Mouse (Mus musculus) liver, embryonic 15.5 days (tissue): ENCODE results near the gene Mrpl22. TPM values are rescaled to one million over a fixed set of nuclear protein-coding genes. Genes with fewer than 3 reads are reported as not detected.

Source experiments
- ATAC-seq: fragments of 200-750 bp; cut with Nextera tagmentation; 2 replicates; pipeline ENCODE4 v1.8.0; 2017; ENCODE audit warnings: moderate number of reproducible peaks, mild to moderate bottlenecking, moderate library complexity; ENCODE audit not compliant: insufficient read depth
- H3K27ac ChIP-seq: fragments of 300-500 bp; sonication (generic); replicated peaks from 2 replicates; pipeline ENCODE4 v1.5.1; 2015; ENCODE audit warnings: mild to moderate bottlenecking, inconsistent platforms
- H3K27me3 ChIP-seq: fragments of 300-500 bp; sonication (generic); 2 replicates; pipeline ENCODE4 v1.6.1; 2015; ENCODE audit warnings: mild to moderate bottlenecking, inconsistent platforms
- H3K36me3 ChIP-seq: fragments of 300-500 bp; sonication (generic); replicated peaks from 2 replicates; pipeline ENCODE4 v1.6.1; 2015; ENCODE audit warnings: moderate library complexity, mild to moderate bottlenecking, inconsistent platforms
- H3K4me1 ChIP-seq: fragments of 300-500 bp; sonication (generic); replicated peaks from 2 replicates; pipeline ENCODE4 v1.6.1; 2015; ENCODE audit warnings: inconsistent platforms
- H3K4me2 ChIP-seq: fragments of 300-500 bp; sonication (generic); 2 replicates; pipeline ENCODE4 v1.6.1; 2015; ENCODE audit warnings: moderate library complexity, mild to moderate bottlenecking, inconsistent platforms
- H3K4me3 ChIP-seq: fragments of 300-500 bp; sonication (generic); replicated peaks from 2 replicates; pipeline ENCODE4 v1.5.1; 2015; ENCODE audit warnings: mild to moderate bottlenecking, inconsistent platforms
- H3K9ac ChIP-seq: fragments of 300-500 bp; sonication (generic); 2 replicates; pipeline ENCODE4 v1.6.1; 2015; ENCODE audit warnings: moderate library complexity, mild to moderate bottlenecking, inconsistent platforms
- H3K9me3 ChIP-seq: fragments of 300-500 bp; sonication (generic); replicated peaks from 2 replicates; pipeline ENCODE4 v1.6.1; 2016; ENCODE audit warnings: inconsistent platforms
- WGBS: fragments of 180-500 bp; shearing (Covaris S2); methylation state at CpG from one replicate; pipeline ENCODE4 v1.1.7; 2015; ENCODE audit warnings: mixed read lengths; ENCODE audit not compliant: insufficient replicate concordance; 5-methylcytosine and 5-hydroxymethylcytosine counted together
- polyA plus RNA-seq: library from polyadenylated mRNA; unstranded; fragments of >200 nt; fragmentation: Nextera tagmentation; extraction: Ambion mirVana; gene quantifications from 2 replicates; pipeline ENCODE4 v1.2.1, GENCODE M21; 2015

Gene Mrpl22
- 79.1 and 90.7 TPM in 2 replicates for polyA plus RNA-seq

DNA sequence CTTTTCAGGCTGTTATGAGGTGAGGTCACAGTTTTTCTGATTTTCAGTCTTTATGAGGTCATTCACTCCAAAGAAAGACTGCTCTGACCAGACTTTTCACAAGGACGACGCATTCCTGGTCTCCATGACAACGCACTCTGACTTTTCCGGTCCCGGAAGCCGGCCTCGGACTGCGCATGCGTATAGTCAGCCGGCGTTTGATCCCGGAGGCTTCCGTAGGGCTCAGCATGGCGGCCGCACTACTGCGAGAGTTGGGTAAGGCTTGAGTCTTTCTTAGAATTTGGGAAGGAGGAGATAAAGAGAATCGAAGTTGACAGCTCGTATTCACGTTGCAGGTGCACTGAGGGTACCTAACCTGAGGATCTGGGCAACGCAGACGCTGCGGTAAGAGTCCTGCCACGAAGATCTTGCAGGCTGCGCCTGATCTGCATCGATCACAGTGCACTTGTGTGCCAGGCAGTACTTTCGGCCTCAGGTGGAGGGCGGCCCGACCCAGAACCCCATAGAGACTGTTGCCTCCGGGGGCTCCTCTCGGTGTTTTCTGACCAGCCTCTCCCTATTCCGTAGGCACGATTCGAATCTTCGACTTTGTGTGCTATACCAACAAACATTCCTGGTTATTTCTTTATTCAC is at the start of gene Mrpl22:
Gene Mrpl22, plus strand, starts transcription at position 203 of the 633 bp plus-strand sequence.
- Histone ChIP-seq H3K9me3 (0 out of 2 replicates have a peak, but pooled peaks cover 3% of the 10 kb centered on the region), H3K4me3 (peak within 1 kb of the TSS; percentile 71), H3K4me1 (peaks cover 56% of the 10 kb centered on the region), H3K4me2 (peak within 1 kb of the TSS; percentile 79), H3K27ac (peak within 1 kb of the TSS; percentile 68), H3K27me3 (no peaks in the 10 kb centered on the region), H3K9ac (peak within 1 kb of the TSS; percentile 65), H3K36me3 (peaks cover 39% of the 10 kb centered on the region)
- peak; percentile 68 for ATAC-seq
- under 1% methylated on average over 34 of the region's 34 CpGs for WGBS

DNA sequence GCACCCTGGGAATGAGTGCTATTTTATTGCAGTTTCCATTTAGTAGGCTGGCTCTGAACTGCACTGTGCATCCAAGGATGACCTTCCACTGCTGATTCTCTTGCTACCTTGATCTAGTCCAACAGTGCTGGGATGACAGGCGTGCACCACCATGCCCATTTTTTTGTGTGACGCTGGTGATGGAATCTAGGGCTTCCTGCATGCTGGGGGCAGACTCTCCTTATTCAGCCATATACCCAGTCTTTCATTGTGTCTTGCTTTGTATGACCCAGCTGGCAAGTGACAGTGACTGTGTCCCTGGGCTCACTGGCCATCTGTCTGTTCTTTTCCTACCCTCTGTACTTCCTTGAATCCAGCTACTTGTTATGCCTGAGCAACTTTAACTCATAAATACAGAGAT is 47.8 kb upstream of the Mrpl22 start:
- Histone ChIP-seq H3K4me1 (peaks cover 23% of the 10 kb centered on the region), H3K4me2 (no peak overlapping the region), H3K9ac (no peak overlapping the region), H3K36me3 (peaks cover 89% of the 10 kb centered on the region), H3K9me3 (no peaks in the 10 kb centered on the region), H3K27me3 (no peaks in the 10 kb centered on the region), H3K4me3 (no peak overlapping the region), H3K27ac (no peak overlapping the region)
- ATAC-seq = no peak
- 79% methylated on average over 2 of the region's 2 CpGs for WGBS

DNA sequence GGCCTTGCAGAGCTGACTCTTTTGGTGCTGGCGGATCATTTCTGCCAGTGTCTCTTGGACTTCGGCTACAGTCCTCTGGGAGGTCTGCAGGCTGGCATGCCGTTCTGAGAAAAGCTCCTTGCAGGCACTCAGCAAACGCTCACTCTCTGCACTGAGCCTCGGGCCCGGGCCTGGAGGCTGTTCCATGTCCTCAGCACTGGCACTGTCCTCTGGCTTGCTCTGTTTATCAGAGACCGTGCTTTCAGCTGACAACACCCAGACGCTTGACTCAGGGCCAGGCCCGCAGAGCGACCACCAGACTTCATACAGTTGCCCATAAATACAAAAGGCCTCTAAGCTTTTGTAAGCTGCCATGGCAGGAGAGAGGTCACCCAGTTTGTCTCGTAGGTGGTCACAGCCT is 46.4 kb upstream of the Mrpl22 start:
- Histone ChIP-seq H3K9me3 (no peaks in the 10 kb centered on the region), H3K4me1 (peaks cover 24% of the 10 kb centered on the region), H3K36me3 (peaks cover 89% of the 10 kb centered on the region), H3K4me2 (no peak overlapping the region), H3K4me3 (no peak overlapping the region), H3K27me3 (no peaks in the 10 kb centered on the region), H3K27ac (no peak overlapping the region), H3K9ac (no peak overlapping the region)
- WGBS = 84% methylated on average over 11 of the region's 11 CpGs
- no peak for ATAC-seq

DNA sequence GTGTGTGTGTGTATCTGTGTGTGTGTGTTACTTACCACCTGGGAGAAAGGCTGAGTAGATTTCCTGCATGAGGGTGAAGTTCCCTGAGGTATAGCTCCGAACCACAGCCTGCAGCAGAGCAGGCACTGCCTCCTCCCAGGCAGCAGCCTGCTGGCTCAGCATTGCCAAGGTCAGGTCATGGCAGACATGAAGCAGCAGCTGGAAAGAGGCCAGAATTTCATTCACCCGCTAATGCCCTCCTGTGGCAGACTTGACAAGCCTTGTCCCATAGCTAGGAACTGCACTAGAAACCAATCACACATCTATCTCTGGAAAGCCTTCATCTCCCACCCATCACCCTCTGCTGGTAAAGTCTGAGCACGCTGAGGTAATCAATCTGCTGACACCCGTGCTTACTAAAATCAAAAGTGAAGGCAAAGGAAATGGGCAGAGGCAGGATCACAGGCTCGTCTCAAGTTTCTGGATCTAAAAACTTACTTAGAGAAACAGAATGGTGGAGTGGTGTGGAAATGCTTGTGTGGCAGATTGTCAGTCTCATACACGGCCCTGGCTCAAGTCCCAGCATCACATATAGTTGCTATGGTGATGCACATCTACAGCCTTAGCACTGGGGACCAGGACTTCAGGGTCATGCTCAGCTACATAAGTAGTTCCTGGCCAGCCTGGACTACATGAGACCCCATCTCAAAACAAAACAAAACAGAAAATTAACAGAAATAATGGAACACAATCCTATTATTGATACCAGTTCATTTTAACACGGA is 44.9 kb upstream of the Mrpl22 start:
- Histone ChIP-seq H3K27me3 (no peaks in the 10 kb centered on the region), H3K4me1 (peaks cover 24% of the 10 kb centered on the region), H3K36me3 (peaks cover 88% of the 10 kb centered on the region), H3K9me3 (no peaks in the 10 kb centered on the region), H3K4me2 (no peak overlapping the region), H3K4me3 (no peak overlapping the region), H3K9ac (no peak overlapping the region), H3K27ac (peak overlapping the region; percentile 65)
- WGBS = 79% methylated on average over 7 of the region's 7 CpGs
- ATAC-seq = no peak

DNA sequence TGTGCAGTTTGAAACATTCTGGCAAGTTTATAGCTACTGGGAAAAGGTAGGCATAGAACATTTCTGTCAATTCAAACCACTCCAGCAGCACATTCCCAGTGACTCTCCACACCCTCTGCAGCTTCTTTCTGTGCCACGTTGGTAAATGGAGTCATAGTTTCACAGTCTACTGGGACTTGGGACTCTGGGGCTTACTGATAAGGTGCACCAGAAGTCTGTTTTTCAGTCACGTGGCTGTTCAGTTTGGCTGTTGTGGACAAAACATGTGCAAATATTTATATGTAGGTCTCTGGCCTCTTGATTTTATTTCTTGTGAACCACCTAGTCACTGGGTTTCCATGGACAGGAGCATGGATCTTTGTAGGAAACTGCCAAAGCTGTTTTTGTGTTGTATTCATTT is 43.9 kb upstream of the Mrpl22 start:
- no peak overlapping the region for H3K9ac ChIP-seq
- no peak overlapping the region for H3K4me2 ChIP-seq

DNA sequence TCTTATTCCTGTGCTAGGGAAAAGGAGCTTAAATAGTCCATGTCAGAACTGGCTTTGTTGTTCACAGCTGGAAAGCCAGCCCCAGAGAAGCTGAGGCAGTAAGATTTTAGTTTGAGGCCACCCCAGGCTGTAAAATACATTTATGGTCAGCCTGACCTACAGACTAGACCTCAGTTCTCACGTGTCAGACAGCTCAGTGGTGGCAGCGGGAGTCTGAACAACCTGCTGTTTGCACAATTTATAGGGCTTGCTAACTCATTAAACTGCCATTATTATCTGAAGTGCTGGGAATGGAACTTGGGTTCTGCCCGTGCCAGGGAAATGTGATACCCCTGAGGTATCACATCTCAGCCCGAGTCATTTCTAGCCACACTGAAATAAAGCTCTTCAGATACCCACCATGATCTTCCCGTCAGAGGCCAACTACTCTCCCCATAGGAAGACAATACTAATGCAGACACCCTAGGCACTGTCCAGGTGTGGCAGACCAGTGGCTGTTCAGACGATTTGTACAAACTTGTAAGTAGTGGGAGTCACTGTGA is 42.1 kb upstream of the Mrpl22 start:
- Histone ChIP-seq H3K27me3 (no peaks in the 10 kb centered on the region), H3K9ac (no peak overlapping the region), H3K4me1 (peaks cover 24% of the 10 kb centered on the region), H3K4me2 (no peak overlapping the region), H3K4me3 (no peak overlapping the region), H3K36me3 (peaks cover 85% of the 10 kb centered on the region), H3K27ac (no peak overlapping the region), H3K9me3 (no peaks in the 10 kb centered on the region)
- WGBS = 76% methylated on average over 6 of the region's 6 CpGs
- no peak for ATAC-seq

More for the DNA sequence above, 43.9 kb upstream of the Mrpl22 start:
- Histone ChIP-seq H3K36me3 (peaks cover 89% of the 10 kb centered on the region), H3K4me3 (no peak overlapping the region), H3K27me3 (no peaks in the 10 kb centered on the region), H3K27ac (peak overlapping the region; percentile 65), H3K9me3 (no peaks in the 10 kb centered on the region), H3K4me1 (peaks cover 24% of the 10 kb centered on the region)
- WGBS = 12% methylated on average over 2 of the region's 2 CpGs
- peak; percentile 88 for ATAC-seq

DNA sequence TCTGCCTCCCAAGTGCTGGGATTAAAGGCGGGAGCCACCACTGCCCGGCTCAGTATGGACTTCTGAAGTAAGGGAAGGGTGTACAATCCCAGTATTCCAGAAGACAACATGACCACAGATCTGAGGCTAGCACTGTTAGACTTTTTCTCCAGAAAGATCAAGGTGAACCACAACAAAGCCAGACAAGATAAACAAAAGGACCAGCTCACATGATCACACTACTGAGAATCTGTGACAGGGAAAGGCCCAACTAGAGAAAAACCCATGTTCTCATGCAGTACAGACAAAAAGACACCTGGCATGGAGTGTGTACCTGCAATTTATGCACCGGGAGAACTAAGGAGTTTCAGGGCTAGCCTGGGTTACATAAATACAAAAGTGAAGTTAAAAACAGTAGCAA is 39.4 kb upstream of the Mrpl22 start:
- Histone ChIP-seq H3K9me3 (no peaks in the 10 kb centered on the region), H3K27me3 (no peaks in the 10 kb centered on the region), H3K9ac (no peak overlapping the region), H3K4me3 (no peak overlapping the region), H3K36me3 (peaks cover 87% of the 10 kb centered on the region), H3K4me1 (peaks cover 18% of the 10 kb centered on the region), H3K27ac (no peak overlapping the region), H3K4me2 (no peak overlapping the region)
- no peak for ATAC-seq
- 80% methylated on average over 3 of the region's 3 CpGs for WGBS

DNA sequence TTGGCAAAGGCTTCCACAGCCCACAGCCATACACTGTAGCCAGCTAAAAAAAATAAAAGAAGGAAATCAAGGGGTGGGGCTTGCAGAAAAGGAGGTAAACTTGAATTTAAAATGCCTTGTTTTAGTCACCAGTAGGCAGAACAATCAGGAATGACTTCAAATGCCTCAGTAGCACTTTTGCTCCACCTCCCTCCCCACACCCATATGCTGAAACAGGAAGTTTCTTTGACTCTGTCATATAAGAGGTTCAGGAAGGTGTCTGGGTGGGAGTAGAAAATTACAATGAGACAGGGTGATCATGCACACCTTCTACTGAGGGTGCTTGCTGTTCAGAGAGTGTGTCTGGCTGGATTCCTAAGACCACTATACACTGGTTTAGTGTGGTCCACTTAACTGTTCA is 36.6 kb upstream of the Mrpl22 start:
- H3K36me3 ChIP-seq = peaks cover 96% of the 10 kb centered on the region

DNA sequence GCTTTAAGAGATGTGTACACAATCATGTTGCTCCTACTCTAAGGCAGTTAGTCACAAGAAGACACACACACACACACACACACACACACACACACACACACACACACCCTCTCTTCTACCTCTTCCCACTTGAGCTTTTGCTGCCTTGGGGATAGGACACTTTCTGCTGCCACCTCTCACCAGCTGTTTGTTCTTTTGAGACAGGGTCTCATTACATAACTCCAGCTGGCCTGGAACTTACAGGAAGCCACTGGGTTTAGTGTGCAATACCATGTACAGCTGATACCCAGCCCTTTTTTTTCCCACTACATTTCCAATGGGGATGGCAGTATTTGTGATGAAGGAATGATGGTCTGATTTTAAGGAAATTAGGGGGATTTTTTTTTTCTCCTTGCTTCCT is 36.2 kb upstream of the Mrpl22 start:
- Histone ChIP-seq H3K4me3 (no peak overlapping the region), H3K27ac (no peak overlapping the region), H3K4me1 (no peaks in the 10 kb centered on the region), H3K36me3 (peaks cover 96% of the 10 kb centered on the region), H3K27me3 (no peaks in the 10 kb centered on the region), H3K9me3 (no peaks in the 10 kb centered on the region), H3K4me2 (no peak overlapping the region), H3K9ac (no peak overlapping the region)
- no peak for ATAC-seq

More for the DNA sequence above, 36.6 kb upstream of the Mrpl22 start:
- no peak overlapping the region for H3K9ac ChIP-seq
- H3K27ac ChIP-seq = no peak overlapping the region
- no peak for ATAC-seq
- H3K9me3 ChIP-seq = no peaks in the 10 kb centered on the region
- H3K4me1 ChIP-seq = no peaks in the 10 kb centered on the region
- no peaks in the 10 kb centered on the region for H3K27me3 ChIP-seq
- no peak overlapping the region for H3K4me3 ChIP-seq
- H3K4me2 ChIP-seq = no peak overlapping the region

DNA sequence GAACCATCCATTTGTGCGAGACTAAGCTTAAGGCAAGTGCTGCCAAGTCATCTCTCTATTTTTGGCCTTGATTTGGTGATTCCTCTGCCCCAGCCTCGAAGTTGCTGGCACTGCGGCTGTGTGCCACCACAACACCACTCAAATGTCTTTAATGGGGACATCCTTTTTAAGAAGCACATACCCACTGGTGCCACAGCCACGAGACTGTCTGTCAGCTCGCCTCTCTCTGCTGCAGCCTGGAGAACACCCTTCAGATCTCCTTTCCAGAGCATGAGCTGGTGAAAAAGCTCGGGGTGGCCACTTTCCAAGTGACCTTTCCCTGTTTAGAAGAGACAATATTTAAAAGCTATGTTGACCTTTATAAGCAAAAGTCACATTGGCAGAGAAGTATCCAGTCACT is 34.8 kb upstream of the Mrpl22 start:
- Histone ChIP-seq H3K36me3 (peaks cover 97% of the 10 kb centered on the region), H3K27ac (no peak overlapping the region), H3K4me2 (no peak overlapping the region), H3K4me3 (no peak overlapping the region), H3K27me3 (no peaks in the 10 kb centered on the region), H3K9me3 (no peaks in the 10 kb centered on the region), H3K4me1 (no peaks in the 10 kb centered on the region), H3K9ac (no peak overlapping the region)
- ATAC-seq = no peak
- WGBS = 76% methylated on average over 6 of the region's 6 CpGs

DNA sequence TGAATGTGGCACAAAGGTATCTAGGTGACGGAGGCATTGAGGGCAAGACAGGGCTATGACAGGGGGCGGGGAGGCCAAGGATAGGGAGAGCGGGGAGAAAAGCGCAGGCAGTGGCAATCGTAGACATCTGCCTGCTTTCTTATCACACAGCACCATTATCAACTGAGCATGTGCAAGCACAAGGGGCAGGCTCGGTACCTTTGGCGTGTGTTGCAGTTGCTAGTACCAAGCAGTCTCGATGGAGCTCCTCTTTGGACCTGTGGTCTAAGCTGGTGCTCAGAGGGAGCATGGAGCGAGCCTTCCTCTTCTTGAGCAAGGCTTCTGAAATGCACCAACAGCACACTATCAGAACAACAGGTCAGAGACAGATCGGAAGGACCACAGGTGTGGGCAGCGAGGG is 32.6 kb upstream of the Mrpl22 start:
- no peak overlapping the region for H3K27ac ChIP-seq
- H3K4me3 ChIP-seq = no peak overlapping the region
- H3K9ac ChIP-seq = no peak overlapping the region
- 69% methylated on average over 11 of the region's 11 CpGs for WGBS
- H3K27me3 ChIP-seq = no peaks in the 10 kb centered on the region
- H3K4me2 ChIP-seq = no peak overlapping the region
- no peak for ATAC-seq
- no peaks in the 10 kb centered on the region for H3K9me3 ChIP-seq
- no peaks in the 10 kb centered on the region for H3K4me1 ChIP-seq
- peaks cover 95% of the 10 kb centered on the region for H3K36me3 ChIP-seq
